In the genomic region with DNA sequence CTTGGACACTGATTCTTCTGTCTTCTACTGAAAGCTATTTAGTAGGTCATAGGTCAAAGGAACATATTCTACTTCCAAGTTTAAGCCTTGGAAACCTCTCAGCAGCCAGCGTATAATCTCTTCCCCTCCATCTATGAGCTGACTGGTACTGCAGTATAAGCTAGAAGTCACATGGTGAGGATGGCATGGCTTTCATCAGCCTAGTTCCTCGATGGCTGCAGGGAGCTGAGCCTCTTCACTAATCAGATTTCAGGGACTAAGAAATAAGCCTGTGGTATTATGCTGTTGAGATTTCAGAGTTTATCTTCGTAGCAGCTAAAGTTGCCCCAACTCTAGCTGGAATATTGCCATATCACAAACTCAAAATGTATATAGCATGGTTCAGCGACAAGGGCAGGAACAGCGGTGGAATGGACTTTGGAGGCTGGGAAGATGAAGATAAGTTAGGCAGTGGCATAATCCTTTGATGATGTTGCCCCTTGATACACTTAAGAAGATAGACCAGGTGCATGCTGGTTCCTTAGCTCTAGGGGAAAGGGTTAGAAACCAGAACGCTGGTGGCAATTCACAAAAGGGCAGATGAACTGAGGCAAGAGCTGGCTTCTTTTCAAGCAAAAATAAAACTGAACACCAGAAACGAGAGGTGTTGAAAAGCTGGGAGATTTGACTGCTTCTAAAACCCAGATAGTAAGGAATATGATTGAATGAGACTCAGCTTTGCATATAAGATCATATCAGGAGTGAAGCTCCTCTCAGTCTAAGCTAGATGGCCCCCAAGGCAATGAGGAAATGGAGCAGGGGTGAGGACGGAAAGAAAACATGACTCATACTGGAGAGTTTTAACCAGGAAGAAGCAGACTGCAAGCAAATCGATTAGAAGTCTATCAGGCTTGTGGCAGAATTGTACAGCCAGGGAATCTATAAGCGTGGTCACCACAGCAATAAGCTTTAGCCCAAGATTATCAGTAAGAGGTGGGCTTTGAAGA, we compare ENCODE assay signal across 22 mouse cellular contexts.
DNase-seq lines count a peak whose midpoint lies in the region; ATAC-seq and TF ChIP-seq lines count a peak whose summit lies in the region.
"Had no signal": no experiment of that assay in that cellular context is flagged by ENCODE, and none has a peak within 500 bp of the region (broad histone marks: within the 10 kb centered on the region; RNA-seq: fewer than 3 reads in every experiment).

No protein-coding gene starts in this region.

- in situ Hi-C loops in CH12.LX (cut with MboI; ENCODE audit: low pct_ligation_motif_present, low pct_unique_long_range_greater_than_20kb, low sequenced_read_pairs) = no loop called here

- dilution Hi-C loops in CH12.LX (cut with MboI; ENCODE audit: extremely low pct_ligation_motif_present, extremely low pct_unique_long_range_greater_than_20kb, low sequenced_read_pairs) = no loop called here

- no peaks in the 10 kb centered on the region for H3K79me2 ChIP-seq in CH12.LX (replicated peaks; ENCODE audit: control insufficient read depth, extremely low read depth, insufficient read depth, poor library complexity, severe bottlenecking)

- no peak for DNase-seq in heart, postnatal 4 days
- DNase-seq in 3T3-L1 (ENCODE audit: low read depth, low spot score) (peak; percentile 56), CH12.LX (ENCODE audit: extremely low read depth) (peak; percentile 52)
- DNase-seq in kidney, adult 8-10 months = no peak
- DNase-seq: adrenal gland, postnatal 25 days; cerebellum, adult 11 months; cerebellum, postnatal 14 days; embryo, embryonic 11 days; gastrocnemius, postnatal 14 days; lung, adult 18-20 months; right cerebral cortex, postnatal 25 days; thymus, postnatal 25 days had no signal

- TF ChIP-seq POLR2A in CH12.LX (IDR thresholded peaks at IDR 0.05; ENCODE audit: low read depth, low read length) = no peak

- no peak overlapping the region for H3K4me2 ChIP-seq in heart, embryonic 13.5 days
- H3K4me2 ChIP-seq in CH12.LX (ENCODE audit: insufficient read depth, low read depth, poor library complexity, severe bottlenecking) = no peak overlapping the region
- H3K4me2 ChIP-seq in intestine, embryonic 16.5 days (ENCODE audit: low read depth, low read length) = no peak overlapping the region
- H3K4me2 ChIP-seq in forebrain, embryonic 16.5 days (ENCODE audit: low read length) = no peak overlapping the region
- H3K4me2 ChIP-seq: hindbrain, embryonic 13.5 days; liver, embryonic 11.5 days; midbrain, embryonic 15.5 days had no signal

- no peaks in the 10 kb centered on the region for H3K9me3 ChIP-seq in heart, embryonic 13.5 days
- H3K9me3 ChIP-seq in CH12.LX (replicated peaks; ENCODE audit: low read length) = no peaks in the 10 kb centered on the region
- H3K9me3 ChIP-seq in intestine, embryonic 16.5 days (ENCODE audit: control insufficient read depth, low read length) = no peaks in the 10 kb centered on the region
- H3K9me3 ChIP-seq in forebrain, embryonic 16.5 days (ENCODE audit: control insufficient read depth, low read length) = no peaks in the 10 kb centered on the region
- H3K9me3 ChIP-seq: hindbrain, embryonic 13.5 days; midbrain, embryonic 15.5 days had no signal

- TF ChIP-seq CTCF in CH12.LX (conservative IDR thresholded peaks at IDR 0.05 in 1 of 2, IDR thresholded peaks at IDR 0.05 in 1 of 2; ENCODE audit: low read depth in 2 of 2, low read length in 2 of 2) = no peak

- 35% methylated on average over 10 of the region's 10 CpGs for WGBS in heart, embryonic 13.5 days
- WGBS in intestine, embryonic 16.5 days = 58% methylated on average over 10 of the region's 10 CpGs
- 84% methylated on average over 10 of the region's 10 CpGs for WGBS in forebrain, embryonic 16.5 days

- peaks cover 62% of the 10 kb centered on the region for H3K4me1 ChIP-seq in heart, embryonic 13.5 days
- peaks cover 5 to 24% of the 10 kb centered on the region in 2 experiments; a peak in 3 of 4 replicates for H3K4me1 ChIP-seq in CH12.LX (ENCODE audit: control insufficient read depth in 1 of 2, insufficient read depth in 2 of 2)
- peaks cover 9% of the 10 kb centered on the region; the same call in 1 of the 2 replicates for H3K4me1 ChIP-seq in intestine, embryonic 16.5 days (ENCODE audit: control insufficient read depth, insufficient read depth, low read length)
- peaks cover 23% of the 10 kb centered on the region for H3K4me1 ChIP-seq in forebrain, embryonic 16.5 days (replicated peaks; ENCODE audit: control insufficient read depth, insufficient read depth, low read length)

- H3K9ac ChIP-seq in heart, embryonic 13.5 days = no peak overlapping the region
- no peak overlapping the region for H3K9ac ChIP-seq in CH12.LX (ENCODE audit: insufficient read depth, low read depth)
- H3K9ac ChIP-seq in intestine, embryonic 16.5 days (ENCODE audit: low read depth, low read length) = no peak overlapping the region
- H3K9ac ChIP-seq in forebrain, embryonic 16.5 days (replicated peaks; ENCODE audit: low read depth, low read length) = no peak overlapping the region
- H3K9ac ChIP-seq: hindbrain, embryonic 13.5 days; midbrain, embryonic 15.5 days had no signal

- TF ChIP-seq RAD21 in CH12.LX (IDR thresholded peaks at IDR 0.05; ENCODE audit: low read depth, low read length) = no peak

- 0 out of 2 replicates have a peak overlapping the region, but pooled peaks have one; percentile 12 for H3K27ac ChIP-seq in heart, embryonic 13.5 days (replicated peaks)
- H3K27ac ChIP-seq in CH12.LX (ENCODE audit: insufficient read depth, low read depth) = no peak overlapping the region
- peak overlapping the region; percentile 63; the same call in 1 of the 2 replicates for H3K27ac ChIP-seq in intestine, embryonic 16.5 days (ENCODE audit: low read length)
- no peak overlapping the region for H3K27ac ChIP-seq in forebrain, embryonic 16.5 days (ENCODE audit: low read length)
- H3K27ac ChIP-seq: hindbrain, embryonic 13.5 days; kidney, postnatal 0 days; left cerebral cortex, adult 2 months; midbrain, embryonic 15.5 days had no signal

- no peak overlapping the region for H3K4me3 ChIP-seq in heart, embryonic 13.5 days
- no peak overlapping the region for H3K4me3 ChIP-seq in CH12.LX (replicated peaks in 1 of 3; ENCODE audit: low read depth in 2 of 3, low read length in 2 of 3, poor library complexity in 1 of 3)
- H3K4me3 ChIP-seq in intestine, embryonic 16.5 days (ENCODE audit: low read length) = no peak overlapping the region
- no peak overlapping the region for H3K4me3 ChIP-seq in forebrain, embryonic 16.5 days (replicated peaks; ENCODE audit: low read length)
- H3K4me3 ChIP-seq: hindbrain, embryonic 13.5 days; left cerebral cortex, adult 2 months; midbrain, embryonic 15.5 days; myocyte had no signal

- no peaks in the 10 kb centered on the region for H3K36me3 ChIP-seq in heart, embryonic 13.5 days
- no peaks in the 10 kb centered on the region for H3K36me3 ChIP-seq in CH12.LX (replicated peaks in 1 of 2; ENCODE audit: control insufficient read depth in 1 of 2, insufficient read depth in 1 of 2, low read length in 1 of 2)
- no peaks in the 10 kb centered on the region for H3K36me3 ChIP-seq in intestine, embryonic 16.5 days (ENCODE audit: control insufficient read depth, insufficient read depth, low read length)
- no peaks in the 10 kb centered on the region for H3K36me3 ChIP-seq in forebrain, embryonic 16.5 days (ENCODE audit: control insufficient read depth, insufficient read depth)
- H3K36me3 ChIP-seq: hindbrain, embryonic 13.5 days; midbrain, embryonic 15.5 days had no signal

- no peak for ATAC-seq in heart, embryonic 13.5 days (ENCODE audit: extremely low read depth, insufficient number of reproducible peaks, low FRiP score, low TSS enrichment)
- peak; percentile 93 for ATAC-seq in intestine, embryonic 16.5 days
- ATAC-seq in forebrain, embryonic 16.5 days = no peak
- ATAC-seq: inflammation-experienced regulatory T-cells, adult 6 months; midbrain, embryonic 15.5 days had no signal

- no peaks in the 10 kb centered on the region for H3K27me3 ChIP-seq in heart, embryonic 13.5 days (replicated peaks)
- no peaks in the 10 kb centered on the region for H3K27me3 ChIP-seq in CH12.LX (replicated peaks)
- H3K27me3 ChIP-seq in intestine, embryonic 16.5 days (replicated peaks; ENCODE audit: control insufficient read depth, insufficient read depth, low read length) = no peaks in the 10 kb centered on the region
- H3K27me3 ChIP-seq in forebrain, embryonic 16.5 days (replicated peaks; ENCODE audit: control insufficient read depth, insufficient read depth, low read length) = no peaks in the 10 kb centered on the region
- H3K27me3 ChIP-seq: hindbrain, embryonic 13.5 days; midbrain, embryonic 15.5 days had no signal

- TF ChIP-seq EP300 in CH12.LX (IDR thresholded peaks at IDR 0.05; ENCODE audit: low read length) = peak; percentile 40; the same call in 1 of the 2 replicates

TF ChIP-seq in CH12.LX, 34 proteins besides CTCF, POLR2A, EP300 and RAD21:
- TF ChIP-seq ELF1 (IDR thresholded peaks at IDR 0.05; ENCODE audit: low read depth, low read length) = peak; percentile 73
- no peak for TF ChIP-seq TCF12 (IDR thresholded peaks at IDR 0.05; ENCODE audit: low read depth, low read length)
- no peak for TF ChIP-seq NRF1 (IDR thresholded peaks at IDR 0.05; ENCODE audit: low read depth, low read length)
- peak; percentile 53 for TF ChIP-seq JUND (conservative IDR thresholded peaks at IDR 0.05; ENCODE audit: low read depth, low read length)
- TF ChIP-seq NELFE (IDR thresholded peaks at IDR 0.05; ENCODE audit: low read depth, low read length) = no peak
- no peak for TF ChIP-seq USF1 (IDR thresholded peaks at IDR 0.05; ENCODE audit: low read depth, low read length)
- TF ChIP-seq JUN (IDR thresholded peaks at IDR 0.05; ENCODE audit: insufficient read depth, low read depth, low read length) = 0 out of 2 replicates have a peak, but pooled peaks have one; percentile 24

Comparison
In these comparisons a context has a peak if more than half of its experiments do, and no peak if none do; other contexts are left out.
1. H3K27ac ChIP-seq: peak in heart, embryonic 13.5 days (single experiment) and intestine, embryonic 16.5 days (single experiment); none in CH12.LX (single experiment) and forebrain, embryonic 16.5 days (single experiment).
2. DNase-seq: peak in 3T3-L1 (single experiment) and CH12.LX (single experiment); none in heart, postnatal 4 days (single experiment) and kidney, adult 8-10 months (0 of 2).